Mouse (Mus musculus) activated CD4-positive, CD25-positive, alpha-beta regulatory T cell, adult 4 months (primary cell): ENCODE data around the gene Olfr1241. TPM values are rescaled to one million over a fixed set of nuclear protein-coding genes. Genes with fewer than 3 reads are reported as not detected.

Source experiments
- ATAC-seq: one replicate; pipeline ENCODE4 v1.8.0; 2017
- polyA plus RNA-seq, 2 experiments: library from polyadenylated mRNA; unstranded; fragments of 100-300 nt; shearing (Covaris generic); gene quantifications; one replicate each; pipeline ENCODE4 v1.2.1; 2017

The Olfr1241 gene
- polyA plus RNA-seq, result not detected

GRCm38 (mm10) chr2:89487026-89487425 lies at the start of gene Olfr1241:
Olfr1241 (minus strand) TSS chr2:89487126.
- ATAC-seq, result no peak

- no peak for ATAC-seq
These were observed 44.5 kb upstream of the Olfr1241 start, which contains the start of gene Olfr1243 for GRCm38 (mm10) chr2:89531387-89531786. Olfr1243 (minus strand) TSS chr2:89531487.

DNA sequence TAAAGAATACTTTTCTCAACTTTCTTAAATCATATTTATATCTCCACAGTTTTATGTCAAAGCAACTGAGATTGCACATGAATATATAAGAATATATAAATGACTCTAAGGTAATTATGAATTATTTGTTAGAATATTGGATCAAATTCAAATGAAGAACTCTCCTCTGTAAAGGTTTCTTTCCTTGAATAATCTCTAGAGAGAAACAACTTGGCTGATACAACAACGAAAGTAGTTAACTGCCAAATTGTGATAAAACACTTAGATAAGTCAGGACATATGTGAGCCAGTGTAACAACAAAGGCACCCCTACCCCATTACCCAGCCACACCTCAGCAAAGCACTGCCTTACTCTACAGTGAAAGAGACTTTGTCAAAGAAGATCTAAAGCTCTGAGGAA lies 11.3 kb upstream of the Olfr1241 start, which contains the start of gene Olfr1242:
Olfr1242 (minus strand) TSS at position 101 of the 400 bp plus-strand sequence.
- ATAC-seq, result no peak

DNA sequence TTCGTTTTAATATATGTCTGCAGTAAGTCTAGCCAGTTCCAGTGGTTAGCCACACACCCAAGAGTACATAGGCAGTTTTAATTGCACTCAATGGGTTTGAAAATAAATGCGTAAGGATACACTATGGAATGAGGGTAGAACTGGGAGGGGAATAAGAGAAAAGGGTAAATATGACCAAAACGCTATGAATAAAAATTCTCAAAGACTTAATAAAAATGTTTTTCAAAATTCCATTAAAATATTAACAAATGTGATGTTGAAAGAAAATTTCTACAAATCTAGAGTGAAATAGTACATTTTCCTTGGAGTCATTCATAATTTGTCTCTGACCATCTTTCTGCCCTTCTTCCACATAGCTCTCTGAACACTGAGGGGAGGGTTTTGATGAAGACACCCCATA lies 44.0 kb downstream of the Olfr1241 start, which contains the start of gene Olfr1240:
Olfr1240 (minus strand) TSS at position 101 of the 400 bp plus-strand sequence.
- ATAC-seq, result no peak

Other genes with a start within 250 kb of the Olfr1241 start
- gene Olfr1228, start 233.1 kb downstream of the Olfr1241 start, polyA plus RNA-seq, result not detected
- not detected for gene Olfr1229, start 199.1 kb downstream of the Olfr1241 start, polyA plus RNA-seq
- not detected for gene Olfr1230, start 189.9 kb downstream of the Olfr1241 start, polyA plus RNA-seq
- gene Olfr1231, start 180.1 kb downstream of the Olfr1241 start, polyA plus RNA-seq, result not detected
- gene Olfr1232, start 157.5 kb downstream of the Olfr1241 start, polyA plus RNA-seq, result not detected
- under 1 TPM in 1 of 2 experiments, not detected in 1; 0.05 TPM for gene Olfr1233, start 144.7 kb downstream of the Olfr1241 start, polyA plus RNA-seq
- not detected for gene Olfr1234, start 122.3 kb downstream of the Olfr1241 start, polyA plus RNA-seq
- not detected for gene Olfr1238, start 77.5 kb downstream of the Olfr1241 start, polyA plus RNA-seq
- not detected for gene Olfr1239, start 66.7 kb downstream of the Olfr1241 start, polyA plus RNA-seq
- gene Olfr1240, start 44.1 kb downstream of the Olfr1241 start, polyA plus RNA-seq, result not detected
- not detected for gene Olfr1242, start 11.2 kb upstream of the Olfr1241 start, polyA plus RNA-seq
- gene Olfr1243, start 44.4 kb upstream of the Olfr1241 start, polyA plus RNA-seq, result not detected
- not detected for gene Olfr1245, start 91.3 kb upstream of the Olfr1241 start, polyA plus RNA-seq
- gene Olfr1246, start 106.0 kb upstream of the Olfr1241 start, polyA plus RNA-seq, result not detected
- under 1 TPM in 1 of 2 experiments, not detected in 1; 0.18 TPM for gene Olfr1247, start 127.0 kb upstream of the Olfr1241 start, polyA plus RNA-seq
- not detected for gene Olfr1248, start 131.1 kb upstream of the Olfr1241 start, polyA plus RNA-seq
- not detected for gene Olfr1249, start 147.9 kb upstream of the Olfr1241 start, polyA plus RNA-seq
- not detected for gene Olfr1250, start 174.3 kb upstream of the Olfr1241 start, polyA plus RNA-seq
- gene Olfr1251, start 184.8 kb upstream of the Olfr1241 start, polyA plus RNA-seq, result not detected
- gene Olfr1252, start 237.9 kb upstream of the Olfr1241 start, polyA plus RNA-seq, result not detected